Mouse (Mus musculus) thymus, adult 2 months (tissue): ENCODE measurements around the gene Rbm42.

ENCODE experiments used
- CTCF ChIP-seq: fragments of 200-500 bp; IDR thresholded peaks from 2 replicates; pipeline ENCODE4 v1.5.1; 2012; ENCODE audit warnings: mild to moderate bottlenecking, control low read depth, low read length, moderate library complexity, borderline replicate concordance; ENCODE audit not compliant: control insufficient read depth, poor library complexity, insufficient read depth; ENCODE audit errors: extremely low read depth
- POLR2A ChIP-seq: fragments of 200-500 bp; IDR thresholded peaks from 2 replicates; pipeline ENCODE4 v1.6.1; 2012; ENCODE audit warnings: mild to moderate bottlenecking, low read length, control low read depth, moderate library complexity; ENCODE audit not compliant: control insufficient read depth, poor library complexity, insufficient read depth; ENCODE audit errors: extremely low read depth

GRCm38 (mm10) chr7:30665321-30665720 is 15.2 kb upstream of the Rbm42 start:
- TF ChIP-seq POLR2A = no peak
- TF ChIP-seq CTCF = no peak
